Mouse (Mus musculus) heart, postnatal 0 days (tissue): Measurements from ENCODE around the gene D17Wsu92e.

ENCODE experiments used
- CTCF ChIP-seq: IDR thresholded peaks from 2 replicates; pipeline ENCODE4 v1.5.1; 2016; ENCODE audit warnings: antibody characterized with exemption, control low read depth, low read depth
- EP300 ChIP-seq: IDR thresholded peaks from 2 replicates; pipeline ENCODE4 v1.6.1; 2016; ENCODE audit warnings: antibody characterized with exemption, low read depth

DNA sequence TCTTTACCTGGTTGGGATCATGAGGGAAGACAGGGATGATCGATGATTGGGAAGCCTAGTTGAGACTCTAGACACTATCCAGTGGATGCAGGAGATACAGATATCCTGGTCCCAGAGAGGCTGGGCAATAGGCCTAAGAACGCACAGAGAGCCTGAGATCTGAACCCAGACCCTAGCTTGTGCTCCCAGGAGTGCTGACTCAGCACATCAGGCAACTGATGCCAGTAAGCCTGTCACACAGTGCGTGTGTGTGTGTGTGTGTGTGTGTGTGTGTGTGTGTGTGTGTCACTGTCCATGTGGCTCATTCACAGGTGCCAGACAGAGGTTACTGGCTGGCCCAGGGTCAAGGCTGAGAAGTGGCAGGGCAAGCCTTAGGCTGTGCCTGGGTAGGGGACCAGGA lies 87.8 kb downstream of the D17Wsu92e start:
- TF ChIP-seq CTCF = no peak
- no peak for TF ChIP-seq EP300
